Mouse (Mus musculus) B cell, adult 62 days (primary cell): ENCODE results near the gene Gm21820. TPM values are rescaled to one million over a fixed set of nuclear protein-coding genes. Genes with fewer than 3 reads are reported as not detected.

ENCODE experiments used
- total RNA-seq: library from RNA; stranded (reverse); gene quantifications from 4 replicates; pipeline ENCODE4 v1.2.4, GENCODE M21; 2023

Gm21820 gene
- not detected in 4 replicates for total RNA-seq

DNA sequence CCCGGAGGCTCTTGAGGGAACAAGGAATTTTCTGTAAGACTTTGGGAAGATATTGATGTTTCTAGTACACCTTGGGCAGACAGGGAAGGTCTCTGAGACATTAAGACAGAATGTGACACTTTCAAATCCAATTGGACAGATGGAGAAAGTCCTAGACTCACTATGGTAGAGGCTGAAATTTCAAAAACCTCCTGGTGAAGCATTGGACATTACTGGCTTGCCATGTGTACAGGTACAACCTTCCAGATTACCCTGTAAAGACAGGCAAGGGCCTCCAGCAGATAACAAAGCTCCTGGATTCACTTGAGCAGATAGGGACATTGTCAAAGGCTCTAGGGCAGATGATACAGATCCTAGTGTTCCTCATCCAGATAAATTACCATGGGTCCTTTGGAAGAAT is at the start of gene Gm21820:
TSS of gene Gm21820 (minus strand) at position 101 of the 400 bp plus-strand sequence.

Other genes starting within 250 kb of the Gm21820 start
- not detected in 4 replicates for gene Gm20918, start 205.5 kb downstream of the Gm21820 start, total RNA-seq